Mouse (Mus musculus) olfactory bulb, adult 2 months (tissue): ENCODE results near the gene Cpne8.

Source experiments
- CTCF ChIP-seq: fragments of 200-500 bp; IDR thresholded peaks from 2 replicates; pipeline ENCODE4 v1.5.1; 2012; ENCODE audit warnings: low read depth, mild to moderate bottlenecking, low read length, moderate library complexity; ENCODE audit not compliant: insufficient read depth
- POLR2A ChIP-seq: fragments of 200-500 bp; IDR thresholded peaks from 2 replicates; pipeline ENCODE4 v1.6.1; 2012; ENCODE audit warnings: mild to moderate bottlenecking, low read depth, low read length, moderate library complexity; ENCODE audit not compliant: insufficient read depth

GRCm38 (mm10) chr15:90589587-90589986, 89.6 kb downstream of the Cpne8 start:
- no peak for TF ChIP-seq CTCF
- TF ChIP-seq POLR2A: no peak
